Mouse (Mus musculus) forebrain, postnatal 0 days (tissue): ENCODE measurements around the gene Cnpy2. TPM values are rescaled to one million over a fixed set of nuclear protein-coding genes. Genes with fewer than 3 reads are reported as not detected.

Source experiments
- ATAC-seq: fragments of 200-750 bp; cut with Nextera tagmentation; 2 replicates; pipeline ENCODE4 v1.8.0; 2017; ENCODE audit warnings: mild to moderate bottlenecking, moderate library complexity
- DNase-seq: peaks from one replicate; pipeline ENCODE4 v3.0.0-alpha.2; 2015
- H3K27ac ChIP-seq: fragments of 300-500 bp; sonication (generic); 2 replicates; pipeline ENCODE4 v1.5.1; 2014; ENCODE audit warnings: low read depth, mild to moderate bottlenecking, antibody characterized with exemption, low read length, moderate library complexity, mixed read lengths
- H3K27me3 ChIP-seq: fragments of 300-500 bp; sonication (generic); 2 replicates; pipeline ENCODE4 v1.6.1; 2014; ENCODE audit warnings: mild to moderate bottlenecking, low read length, mixed read lengths; ENCODE audit not compliant: insufficient read depth
- H3K36me3 ChIP-seq: fragments of 300-500 bp; sonication (generic); 2 replicates; pipeline ENCODE4 v1.6.1; 2014; ENCODE audit warnings: mild to moderate bottlenecking, moderate library complexity; ENCODE audit not compliant: insufficient read depth
- H3K4me1 ChIP-seq: fragments of 300-500 bp; sonication (generic); 2 replicates; pipeline ENCODE4 v1.6.1; 2014; ENCODE audit warnings: antibody characterized with exemption; ENCODE audit not compliant: insufficient read depth
- H3K4me2 ChIP-seq: fragments of 300-500 bp; sonication (generic); 2 replicates; pipeline ENCODE4 v1.6.1; 2014; ENCODE audit warnings: low read depth, mild to moderate bottlenecking, moderate library complexity
- H3K4me3 ChIP-seq: fragments of 300-500 bp; sonication (generic); 2 replicates; pipeline ENCODE4 v1.5.1; 2014; ENCODE audit warnings: low read depth, low read length, mixed read lengths
- H3K9ac ChIP-seq: fragments of 300-500 bp; sonication (generic); 2 replicates; pipeline ENCODE4 v1.6.1; 2014; ENCODE audit warnings: mild to moderate bottlenecking
- H3K9me3 ChIP-seq: fragments of 300-500 bp; sonication (generic); 2 replicates; pipeline ENCODE4 v1.6.1; 2016; ENCODE audit warnings: low read length
- CTCF ChIP-seq: sonication (generic); IDR thresholded peaks from 2 replicates; pipeline ENCODE4 v1.5.1; 2016; ENCODE audit warnings: antibody characterized with exemption, control low read depth, low read depth
- WGBS: fragments of 180-500 bp; shearing (Covaris S2); extraction: QIAGEN DNeasy Blood & Tissue Kit; methylation state at CpG from one replicate; pipeline ENCODE4 v1.1.7; 2014; 5-methylcytosine and 5-hydroxymethylcytosine counted together
- polyA plus RNA-seq: library from polyadenylated mRNA; unstranded; fragments of >200 nt; fragmentation: Nextera tagmentation; extraction: Ambion mirVana; gene quantifications from 2 replicates; pipeline ENCODE4 v1.2.1, GENCODE M21; 2015
- total RNA-seq: library from RNA; depleted of rRNA; stranded (reverse); fragments of >200 nt; gene quantifications from 2 replicates; pipeline ENCODE4 v1.2.3, GENCODE M21; 2014

Cnpy2 gene
- total and polyA plus RNA-seq, 2 experiments from 2014 or later: 57.5 to 179 TPM

DNA sequence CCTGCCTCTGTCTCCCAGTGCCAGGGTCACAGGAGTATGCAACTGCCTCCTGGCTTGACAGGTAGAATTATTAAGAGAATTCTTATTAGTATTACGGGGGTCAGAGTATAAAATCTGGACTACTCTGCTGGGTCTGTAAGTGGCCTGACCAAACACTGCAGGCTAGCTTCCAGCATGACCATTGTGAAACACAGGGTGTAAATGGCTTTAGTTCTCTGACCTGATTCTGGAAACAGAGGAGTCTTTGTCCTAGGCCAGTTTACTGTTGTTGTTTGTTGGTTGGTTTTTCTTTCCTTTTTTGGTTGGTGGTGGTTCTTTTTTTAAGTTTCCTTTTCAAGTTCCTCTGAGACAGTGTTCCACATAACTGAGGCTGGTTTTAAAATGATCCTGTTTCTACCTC is 21.2 kb downstream of the Cnpy2 start:
- no peaks in the 10 kb centered on the region for H3K36me3 ChIP-seq
- DNase-seq (no peak), ATAC-seq (no peak)
- no peak overlapping the region; the same call in 1 of the 2 replicates for H3K27ac ChIP-seq
- no peaks in the 10 kb centered on the region for H3K27me3 ChIP-seq
- 74% methylated on average over 1 of the region's 1 CpGs for WGBS
- no peak overlapping the region for H3K4me2 ChIP-seq
- no peak overlapping the region for H3K4me3 ChIP-seq
- no peak overlapping the region for H3K9ac ChIP-seq
- H3K9me3 ChIP-seq: no peaks in the 10 kb centered on the region
- no peak for TF ChIP-seq CTCF
- peaks cover 6% of the 10 kb centered on the region for H3K4me1 ChIP-seq

DNA sequence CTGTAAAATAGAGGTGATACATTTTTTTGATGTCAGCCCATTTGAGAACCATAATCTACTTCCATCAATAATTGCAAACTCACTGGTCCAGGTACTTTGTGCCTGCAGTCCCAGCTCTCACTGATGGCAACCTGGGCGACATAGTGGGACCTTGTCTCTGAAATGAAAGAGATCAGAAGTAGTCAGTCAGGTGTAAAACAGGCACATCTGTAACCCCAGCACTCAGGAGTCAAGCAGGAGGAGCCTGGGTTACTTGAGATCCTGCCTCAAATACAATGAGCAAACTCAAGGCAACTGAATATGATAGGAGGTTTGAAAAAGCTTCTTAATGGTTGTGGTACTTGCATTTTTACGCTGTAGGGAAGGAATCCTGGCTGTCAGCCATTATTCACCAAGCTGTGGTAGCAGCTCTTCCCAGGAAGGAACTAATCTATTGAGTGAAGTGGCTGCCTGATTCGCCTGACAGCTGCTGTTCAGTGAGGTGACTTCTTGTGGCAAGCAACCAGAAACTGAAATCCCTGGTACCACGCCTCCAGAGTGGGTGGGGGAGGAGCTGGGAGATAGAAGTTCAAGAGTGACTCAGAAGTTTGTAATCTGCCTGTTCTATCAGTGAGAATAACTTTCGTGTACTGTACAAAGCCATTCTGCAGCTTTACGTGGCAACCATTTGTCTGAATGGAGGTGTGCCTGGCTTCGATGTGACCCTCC is 22.5 kb downstream of the Cnpy2 start:
- no peak overlapping the region for H3K4me3 ChIP-seq
- H3K4me2 ChIP-seq: no peak overlapping the region
- ATAC-seq: peak; percentile 76
- H3K27me3 ChIP-seq: no peaks in the 10 kb centered on the region
- no peaks in the 10 kb centered on the region for H3K9me3 ChIP-seq
- DNase-seq: peak; percentile 52
- no peak for TF ChIP-seq CTCF
- no peak overlapping the region; the same call in 1 of the 2 replicates for H3K27ac ChIP-seq
- H3K4me1 ChIP-seq: no peaks in the 10 kb centered on the region
- H3K36me3 ChIP-seq: no peaks in the 10 kb centered on the region
- WGBS: 35% methylated on average over 7 of the region's 7 CpGs
- H3K9ac ChIP-seq: no peak overlapping the region

DNA sequence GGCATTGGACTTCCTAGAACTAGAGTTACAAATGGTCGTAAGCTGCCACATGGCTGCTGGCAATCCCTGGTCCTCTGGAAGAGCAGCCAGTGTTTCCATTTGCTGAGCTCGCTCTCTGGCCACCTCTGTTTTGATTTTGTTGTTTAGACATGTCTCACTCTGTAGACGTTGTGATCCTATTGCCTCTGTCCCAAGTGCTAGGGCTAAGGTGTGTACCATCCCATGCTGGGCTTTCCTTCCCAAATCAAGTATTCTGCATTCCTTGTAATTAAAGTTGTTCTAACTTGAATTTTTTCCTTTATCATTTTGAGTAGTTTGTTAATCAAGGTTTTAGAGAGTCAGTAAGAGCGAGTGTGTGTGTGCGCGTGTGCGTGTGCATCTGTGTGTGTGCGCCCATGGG is 25.3 kb downstream of the Cnpy2 start:
- ATAC-seq (no peak), DNase-seq (no peak)
- no peak overlapping the region for H3K4me3 ChIP-seq
- no peaks in the 10 kb centered on the region for H3K4me1 ChIP-seq
- H3K9ac ChIP-seq: no peak overlapping the region
- WGBS: 89% methylated on average over 8 of the region's 8 CpGs
- no peak for TF ChIP-seq CTCF
- no peak overlapping the region for H3K4me2 ChIP-seq
- H3K27me3 ChIP-seq: no peaks in the 10 kb centered on the region
- peaks cover 22% of the 10 kb centered on the region for H3K36me3 ChIP-seq
- H3K27ac ChIP-seq: no peak overlapping the region
- no peaks in the 10 kb centered on the region for H3K9me3 ChIP-seq

DNA sequence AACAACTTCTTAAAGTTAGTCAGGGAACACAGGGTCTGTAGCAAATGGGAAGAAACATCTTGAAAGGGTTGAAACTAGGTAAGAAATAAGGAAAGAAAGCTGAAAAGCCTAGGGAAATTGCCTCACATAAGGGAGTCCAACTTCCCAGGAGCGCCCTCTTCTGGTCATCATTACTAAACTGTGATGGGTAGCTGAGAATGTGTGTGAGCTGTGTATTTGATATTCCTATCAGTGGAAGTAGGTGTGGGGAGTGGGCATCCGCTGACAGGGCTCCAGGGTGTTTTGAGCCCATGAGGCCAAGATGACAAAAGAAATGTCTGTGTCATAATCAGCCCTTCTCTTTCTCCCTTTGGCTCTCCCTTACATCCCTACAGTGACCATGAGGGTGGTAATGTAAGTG is 36.5 kb downstream of the Cnpy2 start:
- Histone ChIP-seq H3K27ac (no peak overlapping the region), H3K36me3 (peaks cover 70% of the 10 kb centered on the region), H3K4me2 (no peak overlapping the region), H3K9me3 (no peaks in the 10 kb centered on the region), H3K4me1 (no peaks in the 10 kb centered on the region), H3K4me3 (no peak overlapping the region), H3K9ac (no peak overlapping the region), H3K27me3 (no peaks in the 10 kb centered on the region)
- WGBS: 49% methylated on average over 2 of the region's 2 CpGs
- ATAC-seq (0 out of 2 replicates have a peak, but pooled peaks have one; percentile 45), DNase-seq (peak; percentile 70)
- peak; percentile 68 for TF ChIP-seq CTCF

DNA sequence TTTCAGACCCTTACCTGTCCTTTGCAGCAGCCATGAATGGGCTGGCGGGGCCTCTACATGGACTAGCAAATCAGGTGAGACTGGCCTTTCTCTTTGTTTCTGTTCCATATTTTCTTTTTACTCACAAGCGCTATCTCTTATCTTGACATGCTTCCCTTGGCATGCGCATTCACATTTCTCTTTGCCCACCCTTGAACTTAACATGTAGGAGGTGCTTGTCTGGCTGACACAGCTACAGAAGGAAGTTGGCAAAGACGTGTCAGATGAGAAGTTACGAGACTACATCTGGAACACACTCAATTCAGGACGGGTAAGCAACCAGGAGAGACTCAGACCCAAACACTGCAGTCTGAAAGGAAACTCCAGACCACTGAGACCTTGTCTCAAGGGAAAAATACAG is 37.0 kb downstream of the Cnpy2 start:
- peaks cover 68% of the 10 kb centered on the region for H3K36me3 ChIP-seq
- no peak overlapping the region for H3K4me2 ChIP-seq
- no peaks in the 10 kb centered on the region for H3K9me3 ChIP-seq
- TF ChIP-seq CTCF: no peak
- H3K27ac ChIP-seq: no peak overlapping the region
- H3K27me3 ChIP-seq: no peaks in the 10 kb centered on the region
- H3K4me3 ChIP-seq: no peak overlapping the region
- H3K9ac ChIP-seq: no peak overlapping the region
- WGBS: 95% methylated on average over 6 of the region's 6 CpGs
- ATAC-seq (no peak), DNase-seq (no peak)
- H3K4me1 ChIP-seq: no peaks in the 10 kb centered on the region

DNA sequence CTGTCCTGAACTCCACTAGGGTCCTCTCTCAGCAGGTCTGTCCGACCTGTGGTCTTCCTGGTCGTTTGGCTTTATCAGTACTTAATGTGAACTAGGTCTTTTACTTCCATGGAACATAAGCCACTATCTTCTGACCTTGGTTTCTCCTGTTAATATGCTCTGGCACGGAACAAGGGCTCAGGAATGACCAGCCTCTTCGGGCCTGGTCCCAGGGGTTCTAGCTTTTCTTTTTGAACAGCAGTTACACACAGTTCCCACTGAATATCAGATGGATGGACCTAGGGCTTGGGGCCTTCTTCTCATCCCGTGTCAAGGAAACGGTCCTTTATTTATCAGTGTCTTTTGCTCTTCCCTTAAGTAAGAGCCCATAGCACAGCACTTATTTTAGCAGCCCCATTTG is 39.6 kb downstream of the Cnpy2 start:
- 93% methylated on average over 6 of the region's 6 CpGs for WGBS

DNA sequence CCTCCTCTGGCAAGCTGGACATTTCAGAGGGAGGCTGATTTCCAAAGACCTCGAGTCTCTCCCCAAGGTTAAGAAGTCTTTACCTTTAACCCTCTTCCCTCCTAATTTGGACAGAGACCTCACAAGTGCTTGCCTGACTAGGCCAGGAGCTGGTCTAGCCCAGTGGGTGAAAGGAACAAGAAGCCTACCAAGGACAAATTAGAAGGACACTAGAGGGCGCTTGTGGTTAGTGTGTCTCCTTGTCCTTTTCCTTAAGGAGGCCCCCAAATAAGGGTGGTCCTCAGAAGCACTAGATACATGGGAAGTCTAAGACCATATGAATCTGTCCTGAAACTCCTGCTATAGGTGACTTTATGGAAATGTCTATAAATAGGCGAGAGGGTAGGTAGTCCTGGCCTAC is 40.3 kb downstream of the Cnpy2 start:
- DNase-seq: peak; percentile 62
- 46% methylated on average over 3 of the region's 3 CpGs for WGBS
- Histone ChIP-seq H3K9me3 (no peaks in the 10 kb centered on the region), H3K9ac (no peak overlapping the region), H3K4me2 (no peak overlapping the region), H3K27ac (no peak overlapping the region), H3K36me3 (peaks cover 63% of the 10 kb centered on the region), H3K4me1 (peaks cover 2% of the 10 kb centered on the region), H3K4me3 (no peak overlapping the region), H3K27me3 (no peaks in the 10 kb centered on the region)
- peak; percentile 67 for TF ChIP-seq CTCF
- ATAC-seq: peak; percentile 56

More for the DNA sequence above, 39.6 kb downstream of the Cnpy2 start:
- ATAC-seq (no peak), DNase-seq (no peak)
- H3K9me3 ChIP-seq: no peaks in the 10 kb centered on the region
- H3K9ac ChIP-seq: no peak overlapping the region
- H3K4me2 ChIP-seq: no peak overlapping the region
- no peak for TF ChIP-seq CTCF
- peaks cover 65% of the 10 kb centered on the region for H3K36me3 ChIP-seq
- no peak overlapping the region for H3K4me3 ChIP-seq
- H3K4me1 ChIP-seq: no peaks in the 10 kb centered on the region
- H3K27me3 ChIP-seq: no peaks in the 10 kb centered on the region
- H3K27ac ChIP-seq: no peak overlapping the region
